Mouse (Mus musculus) neural tube, embryonic 10.5 days (tissue): ENCODE measurements around the gene Apof.
"Not testable (repeated sequence)": the region's sequence is repeated elsewhere in the genome, so short reads cannot be mapped to it uniquely, and the experiment has no call there.

Source experiments
- DNase-seq: peaks from one replicate; pipeline ENCODE4 v3.0.0-alpha.2; 2017; ENCODE audit warnings: low spot score; ENCODE audit errors: extremely low spot score

Gene Apof

DNA sequence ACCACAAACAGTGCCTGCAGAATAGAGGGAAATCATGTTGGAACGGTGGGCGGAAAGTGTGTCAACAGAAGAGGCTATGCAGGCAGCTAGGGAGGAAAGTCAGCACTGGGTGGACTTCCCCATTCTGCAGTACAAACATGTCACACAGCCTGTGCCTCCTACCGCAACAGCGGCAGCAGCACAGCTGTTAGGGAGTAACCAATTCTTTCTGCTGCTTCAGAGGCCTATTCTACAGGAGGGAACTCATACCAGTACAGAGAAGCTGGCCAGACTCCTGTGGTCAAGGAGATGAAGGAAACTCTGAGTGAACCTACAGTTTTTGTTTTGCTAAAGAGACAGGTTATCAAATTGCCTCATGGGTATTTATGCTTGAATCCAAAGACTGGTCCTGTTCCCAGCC lies 9.5 kb upstream of the Apof start:
- DNase-seq, result no peak

DNA sequence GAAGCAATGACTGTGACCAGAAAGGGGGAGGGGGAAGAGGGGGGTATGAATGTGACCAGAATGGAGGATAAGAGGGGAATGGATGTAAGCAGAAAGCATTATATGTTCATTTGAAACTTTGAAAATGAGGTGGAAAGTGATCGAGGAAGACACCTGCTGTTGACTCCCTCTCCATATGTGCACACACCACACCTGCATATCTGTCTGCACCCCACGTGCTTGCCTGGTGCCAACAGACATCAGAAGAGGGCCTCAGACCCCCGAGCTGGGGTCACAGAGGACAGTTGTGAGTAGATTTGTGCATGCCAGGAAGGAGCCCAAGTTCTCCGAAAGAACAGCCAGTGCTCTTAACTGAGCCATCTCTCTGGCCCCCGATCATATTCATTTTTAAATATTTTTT lies 8.5 kb upstream of the Apof start:
- DNase-seq, result no peak

DNA sequence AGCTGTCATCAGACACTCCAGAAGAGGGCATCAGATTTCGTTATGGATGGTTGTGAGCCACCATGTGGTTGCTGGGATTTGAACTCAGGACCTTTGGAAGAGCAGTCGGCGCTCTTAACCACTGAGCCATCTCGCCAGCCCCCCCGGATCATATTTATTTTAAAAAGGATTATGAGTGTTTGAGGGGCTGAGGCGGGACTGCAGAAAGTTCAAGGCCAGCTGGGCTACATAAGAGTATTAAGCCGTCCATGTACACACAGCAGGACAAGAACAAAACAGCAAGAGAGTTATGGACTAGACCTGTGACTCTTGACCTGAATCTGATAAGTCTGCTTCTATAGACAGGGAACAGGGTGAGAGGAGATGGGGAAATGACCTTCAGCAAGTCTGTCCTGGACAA lies 8.1 kb upstream of the Apof start:
- DNase-seq, result not testable (repeated sequence)

DNA sequence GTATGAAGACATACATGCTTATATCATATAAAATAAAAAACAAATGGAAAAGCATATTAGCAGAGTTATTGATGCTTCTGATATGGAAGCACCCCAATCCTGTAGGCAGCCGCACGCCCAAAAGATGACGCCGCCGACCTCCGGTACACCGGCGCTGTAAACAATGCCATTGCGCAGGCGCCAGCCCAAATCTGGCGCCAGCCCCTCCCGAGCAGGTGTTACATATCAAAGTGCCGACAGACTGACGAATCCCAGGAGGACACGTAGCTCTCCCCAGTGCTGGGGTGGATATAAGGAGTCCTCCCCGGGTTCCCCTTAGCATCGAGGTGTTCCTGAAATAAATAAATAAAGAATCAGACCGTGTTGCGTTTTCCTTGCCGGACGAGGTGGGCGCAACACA lies 6.2 kb upstream of the Apof start:
- DNase-seq, result no peak

GRCm38 (mm10) chr10:128263393-128264310 lies 4.8 kb upstream of the Apof start:
- no peak for DNase-seq

- DNase-seq, result no peak
Measured at GRCm38 (mm10) chr10:128269206-128269910, 887 bp downstream of the Apof start.

DNA sequence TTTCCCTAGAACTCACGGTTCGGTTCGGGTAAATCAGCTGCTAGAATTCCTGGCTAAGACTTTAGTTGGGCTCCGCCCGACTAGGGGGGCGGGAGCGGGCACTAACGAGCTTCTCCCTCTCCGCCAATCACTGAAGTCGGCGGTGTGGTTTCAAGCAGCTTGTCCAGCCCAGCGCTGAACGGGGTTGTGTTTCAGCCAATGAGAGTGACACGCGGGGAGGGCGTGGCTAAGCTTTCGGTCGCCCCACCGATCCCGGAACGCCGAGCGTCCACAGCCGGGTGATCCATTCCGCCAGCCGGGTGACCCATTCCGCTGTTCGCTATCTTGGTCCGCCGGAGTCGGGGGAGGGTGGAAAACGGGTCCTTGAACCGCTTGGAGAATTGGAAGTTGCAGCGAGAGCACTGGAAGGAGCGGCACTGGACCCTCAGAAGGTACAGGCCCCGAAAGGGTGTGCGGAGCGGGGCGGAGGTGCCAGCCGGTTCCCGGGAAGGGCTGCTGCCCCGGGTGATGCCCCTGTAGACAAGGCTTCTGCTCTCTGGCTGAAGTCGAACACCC lies 1.9 kb downstream of the Apof start, which contains the start of gene Stat2:
Gene Stat2 (plus strand): TSS at position 273 of the 555 bp plus-strand sequence.
- peak; percentile 94 for DNase-seq

DNA sequence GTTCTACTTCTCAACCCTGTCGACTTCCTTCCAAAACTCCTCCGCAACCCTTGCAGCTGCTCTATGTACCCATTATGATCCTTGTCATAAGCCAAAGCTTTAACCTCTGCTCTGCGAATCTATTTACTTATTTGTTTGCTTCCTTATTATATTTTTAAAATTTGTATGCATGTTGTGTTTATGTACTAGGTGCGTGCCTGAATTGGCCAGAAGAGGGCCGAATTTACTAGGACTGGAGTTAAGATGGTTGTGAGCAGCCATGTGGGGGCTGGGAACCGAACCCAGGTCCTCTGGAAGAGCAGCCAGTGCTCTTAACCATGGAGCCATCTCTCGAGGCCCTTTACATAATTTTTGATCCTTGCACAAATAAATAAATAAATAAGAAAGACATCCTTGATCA lies 2.4 kb downstream of the Apof start:
- DNase-seq, result no peak

DNA sequence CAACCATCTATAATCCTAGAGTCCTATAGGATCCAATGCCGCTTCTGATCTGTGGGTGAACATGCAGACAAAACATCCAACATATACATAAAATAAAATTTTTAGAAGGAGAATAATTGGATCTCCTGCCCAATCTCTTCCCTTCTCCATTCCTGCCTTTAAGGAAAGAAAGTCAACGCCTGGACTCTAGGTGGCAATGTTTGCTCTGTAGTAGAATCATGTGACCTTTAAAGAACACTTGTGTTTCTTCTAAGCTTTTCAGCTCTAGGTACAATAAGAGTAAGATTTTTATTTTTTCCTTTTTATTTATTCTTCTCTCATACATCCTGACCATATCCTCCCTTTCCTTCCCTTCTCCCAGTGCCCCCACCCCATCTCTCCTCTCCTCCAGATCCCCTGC lies 3.4 kb downstream of the Apof start:
- no peak for DNase-seq

DNA sequence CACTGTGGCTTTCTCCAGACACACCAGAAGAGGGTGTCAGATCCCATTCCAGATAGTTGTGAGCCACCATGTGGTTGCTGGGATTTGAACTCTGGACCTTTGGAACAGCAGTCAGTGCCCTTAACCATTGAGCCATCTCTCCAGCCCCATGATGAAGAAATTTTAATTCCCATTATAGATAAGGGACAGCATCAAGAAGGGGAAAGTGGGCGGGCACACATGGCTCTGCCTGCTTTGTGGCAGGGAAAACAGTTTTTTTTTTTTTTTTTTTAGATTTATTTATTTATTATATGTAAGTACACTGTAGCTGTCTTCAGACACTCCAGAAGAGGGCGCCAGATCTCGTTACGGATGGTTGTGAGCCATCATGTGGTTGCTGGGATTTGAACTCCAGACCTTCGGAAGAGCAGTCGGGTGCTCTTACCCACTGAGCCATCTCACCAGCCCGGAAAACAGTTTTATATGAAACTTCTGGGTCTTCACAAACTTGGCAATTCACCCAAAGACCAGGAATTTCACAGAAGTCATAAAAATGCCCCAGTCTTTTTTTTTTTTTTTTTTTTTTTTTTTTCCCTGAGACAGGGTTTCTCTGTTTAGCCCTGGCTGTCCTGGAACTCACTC lies 4.5 kb downstream of the Apof start:
- DNase-seq, result not testable (repeated sequence)

DNA sequence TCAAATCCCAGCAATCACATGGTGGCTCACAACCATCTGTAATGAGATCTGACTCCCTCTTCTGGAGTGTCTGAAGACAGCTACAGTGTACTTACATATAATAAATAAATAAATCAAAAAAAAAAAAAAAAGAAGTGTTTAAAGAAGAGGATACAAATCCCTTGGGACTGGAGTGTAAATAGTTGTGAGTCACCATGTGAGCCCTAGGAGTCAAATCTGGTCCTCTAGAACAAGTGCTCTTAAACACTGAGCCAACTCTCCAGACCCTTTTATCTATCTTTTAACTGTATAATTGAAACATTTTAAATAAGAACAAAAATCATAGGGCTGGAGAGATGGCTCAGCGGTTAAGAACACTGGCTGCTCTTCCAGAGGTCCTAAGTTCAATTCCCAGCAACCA lies 6.9 kb downstream of the Apof start:
- DNase-seq, result not testable (repeated sequence)

GRCm38 (mm10) chr10:128278158-128278557 lies 9.7 kb downstream of the Apof start:
- DNase-seq, result no peak

DNA sequence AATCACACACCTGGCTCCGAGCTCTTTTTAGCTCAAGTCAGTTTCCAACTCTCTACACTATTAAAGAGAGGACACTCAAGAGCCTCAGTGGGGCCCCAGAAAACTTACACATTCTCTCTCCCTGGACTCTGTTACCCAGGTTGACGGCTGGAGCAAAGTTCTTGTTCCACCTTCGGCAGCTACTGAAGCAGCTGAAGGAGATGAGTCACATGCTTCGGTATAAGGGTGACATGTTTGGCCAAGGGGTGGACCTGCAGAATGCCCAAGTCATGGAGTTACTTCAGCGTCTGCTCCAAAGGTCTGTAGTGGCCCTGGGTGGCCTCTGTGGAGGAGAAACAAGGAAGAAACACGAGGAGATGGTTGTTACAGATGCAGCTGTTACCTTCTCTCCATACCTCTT lies 12.5 kb downstream of the Apof start:
- no peak for DNase-seq

GRCm38 (mm10) chr10:128281682-128282081 lies 13.2 kb downstream of the Apof start:
- DNase-seq, result no peak

DNA sequence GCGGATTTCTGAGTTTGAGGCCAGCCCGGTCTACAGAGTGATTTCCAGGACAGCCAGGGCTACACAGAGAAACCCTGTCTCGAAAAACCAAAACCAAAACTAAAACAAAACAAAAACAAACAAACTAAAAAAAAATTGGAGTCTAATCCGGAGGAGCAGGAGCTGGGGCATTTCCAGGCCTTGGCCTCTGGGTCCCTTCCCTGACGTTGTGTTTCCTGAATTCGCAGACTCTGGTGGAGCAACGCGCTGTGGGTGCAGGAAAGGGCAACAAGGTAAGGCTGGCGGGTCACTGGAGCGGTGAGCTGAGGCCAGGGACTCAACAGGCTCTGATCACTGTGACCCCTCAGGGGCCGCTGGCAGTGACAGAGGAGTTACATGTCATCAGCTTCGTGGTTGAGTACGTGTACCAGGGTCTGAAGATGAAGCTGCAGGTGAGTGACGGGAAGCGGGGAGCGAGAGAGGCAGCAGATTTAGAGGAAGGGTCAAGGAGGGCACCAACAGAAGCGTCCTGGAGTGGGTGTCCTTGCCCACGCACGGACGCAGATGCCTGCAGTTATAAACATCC lies 14.5 kb downstream of the Apof start:
- DNase-seq, result no peak

GRCm38 (mm10) chr10:128283604-128284579 lies 15.4 kb downstream of the Apof start:
- DNase-seq, result peak; percentile 76

DNA sequence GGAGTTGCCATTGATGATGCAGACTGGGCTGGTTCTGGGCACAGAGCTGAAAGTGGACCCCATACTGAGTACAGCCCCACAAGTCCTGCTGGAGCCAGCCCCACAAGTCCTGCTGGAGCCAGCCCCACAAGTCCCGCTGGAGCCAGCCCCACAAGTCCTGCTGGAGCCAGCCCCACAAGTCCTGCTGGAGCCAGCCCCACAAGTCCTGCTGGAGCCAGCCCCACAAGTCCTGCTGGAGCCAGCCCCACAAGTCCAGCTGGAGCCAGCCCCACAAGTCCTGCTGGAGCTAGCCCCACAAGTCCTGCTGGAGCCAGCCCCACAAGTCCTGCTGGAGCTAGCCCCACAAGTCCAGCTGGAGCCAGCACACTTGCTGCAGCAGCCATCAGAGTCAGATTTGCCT lies 22.1 kb downstream of the Apof start:
- not testable (repeated sequence) for DNase-seq

DNA sequence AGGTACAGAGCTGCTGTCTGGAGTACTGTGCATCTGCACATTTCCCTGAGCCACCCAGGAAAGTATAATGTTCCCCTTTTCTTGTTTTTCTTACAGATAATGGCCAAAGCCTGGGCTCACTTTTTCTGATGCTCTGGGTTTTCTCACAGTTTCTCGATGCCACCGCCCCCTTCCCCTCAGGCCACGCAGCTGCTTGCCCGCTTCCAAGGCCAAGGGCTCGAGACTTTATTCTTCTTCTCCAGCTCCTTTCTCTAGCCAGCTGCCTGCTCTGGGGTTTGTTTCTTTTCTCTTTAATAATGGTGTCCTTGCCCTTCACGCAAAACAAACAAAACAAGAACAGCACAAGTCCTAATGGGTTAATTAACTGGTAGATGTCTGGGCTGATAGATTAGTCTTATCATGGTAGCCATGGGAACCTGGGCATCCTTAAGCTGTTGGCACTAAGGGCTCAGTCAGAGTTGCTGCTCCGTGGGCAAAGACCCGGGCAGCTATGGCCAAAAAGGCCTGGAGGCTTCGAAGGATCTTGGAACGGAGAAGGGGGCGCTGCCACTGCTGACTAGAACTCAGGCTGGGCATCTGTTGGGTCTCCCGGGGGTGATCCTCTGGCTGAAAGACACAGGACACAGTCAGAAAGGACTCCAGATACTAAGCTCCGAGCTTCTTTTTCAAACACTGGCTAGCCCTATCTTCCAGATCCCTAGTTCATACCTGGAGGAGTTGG lies 28.1 kb downstream of the Apof start:
- DNase-seq, result no peak

DNA sequence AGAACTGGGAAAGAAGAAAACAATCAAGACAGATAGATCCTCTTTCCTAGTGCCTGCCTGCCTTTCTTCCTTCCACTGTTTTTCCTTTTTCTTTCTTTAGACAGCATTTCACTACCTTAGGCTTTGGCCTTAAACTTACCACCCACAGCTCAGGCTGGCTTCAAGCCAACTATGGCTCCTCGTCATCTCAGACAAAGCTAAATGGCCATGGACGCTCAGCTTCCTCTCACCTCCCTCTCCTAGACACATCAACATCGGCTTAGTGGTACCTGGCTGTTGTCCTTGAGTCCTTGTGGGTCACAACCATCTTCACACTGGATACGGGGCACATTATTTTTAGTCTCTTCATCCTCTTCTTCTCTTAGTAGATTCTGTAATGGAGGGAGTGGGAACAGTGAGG lies 28.8 kb downstream of the Apof start:
- no peak for DNase-seq

DNA sequence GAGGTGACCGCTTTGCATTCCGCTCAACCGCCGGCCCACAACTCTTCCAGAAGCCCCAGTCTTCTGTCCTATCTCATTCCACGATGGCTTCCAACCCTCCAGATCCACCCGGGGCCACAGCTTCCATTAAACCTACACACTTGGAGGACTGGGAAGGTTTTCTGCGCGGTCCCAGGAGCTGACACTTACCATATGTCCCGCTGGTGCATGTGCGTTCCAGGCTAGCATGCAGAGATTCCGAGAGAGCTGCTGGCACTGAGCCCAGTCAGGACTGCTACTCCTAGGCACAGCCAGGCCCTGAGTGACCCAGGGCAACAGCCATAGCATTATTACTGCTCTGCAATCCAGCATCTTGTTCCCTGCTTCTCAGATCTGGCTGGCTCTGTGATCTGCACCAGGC lies 29.2 kb downstream of the Apof start:
- no peak for DNase-seq
